ENCODE assay signal across 15 mouse cellular contexts in genomic region chr1:25179860-25180582, GRCm38 (mm10).
DNase-seq lines count a peak whose midpoint lies in the region; ATAC-seq and TF ChIP-seq lines count a peak whose summit lies in the region.
"Had no signal": no experiment of that assay in that cellular context is flagged by ENCODE, and none has a peak within 500 bp of the region (broad histone marks: within the 10 kb centered on the region; RNA-seq: fewer than 3 reads in every experiment).

No protein-coding gene starts in this region.

- WGBS in forebrain, embryonic 15.5 days, result 19% methylated on average over 9 of the region's 9 CpGs
- 20% methylated on average over 9 of the region's 9 CpGs for WGBS in midbrain, embryonic 11.5 days

- DNase-seq in frontal cortex, adult 2 months (ENCODE audit: extremely low spot score in 1 of 2, low spot score in 1 of 2), result peak; percentile 57 to 65
- DNase-seq in frontal cortex, postnatal 14 days (ENCODE audit: low spot score in 2 of 2), result no peak
- peak; percentile 90 for DNase-seq in brain, embryonic 14.5 days (ENCODE audit: low read depth)
- peak; percentile 90 for DNase-seq in midbrain, embryonic 11.5 days (ENCODE audit: low spot score, missing footprints)
- no peak for DNase-seq in heart, adult 11 months
- no peak for DNase-seq in heart, postnatal 4 days
- no peak for DNase-seq in layer of hippocampus, adult 8-10 months (ENCODE audit: low spot score in 2 of 2)
- DNase-seq: adrenal gland, postnatal 14 days; embryo, embryonic 11 days; heart, postnatal 10 days; kidney, postnatal 10 days; liver; lung, postnatal 36 days had no signal

- no peak overlapping the region for H3K9ac ChIP-seq in forebrain, embryonic 15.5 days (replicated peaks)
- no peak overlapping the region for H3K9ac ChIP-seq in midbrain, embryonic 11.5 days (ENCODE audit: low read length)
- H3K9ac ChIP-seq: neural tube, embryonic 12.5 days had no signal

- no peaks in the 10 kb centered on the region for H3K9me3 ChIP-seq in forebrain, embryonic 15.5 days
- no peaks in the 10 kb centered on the region for H3K9me3 ChIP-seq in midbrain, embryonic 11.5 days (ENCODE audit: control insufficient read depth, low read length)
- H3K9me3 ChIP-seq: neural tube, embryonic 12.5 days had no signal

- H3K4me1 ChIP-seq in forebrain, embryonic 15.5 days, result peaks cover 24% of the 10 kb centered on the region
- peaks cover 21% of the 10 kb centered on the region for H3K4me1 ChIP-seq in midbrain, embryonic 11.5 days (ENCODE audit: control insufficient read depth, insufficient read depth, low read length)

- H3K4me2 ChIP-seq in forebrain, embryonic 15.5 days (replicated peaks), result no peak overlapping the region; the same call in 1 of the 2 replicates
- H3K4me2 ChIP-seq in midbrain, embryonic 11.5 days, result no peak overlapping the region
- H3K4me2 ChIP-seq: neural tube, embryonic 12.5 days had no signal

- H3K36me3 ChIP-seq in forebrain, embryonic 15.5 days, result no peaks in the 10 kb centered on the region
- no peaks in the 10 kb centered on the region for H3K36me3 ChIP-seq in midbrain, embryonic 11.5 days (ENCODE audit: control insufficient read depth, insufficient read depth, low read length)
- H3K36me3 ChIP-seq: neural tube, embryonic 12.5 days had no signal

- no peak for TF ChIP-seq CTCF in brain, embryonic 14.5 days (IDR thresholded peaks at IDR 0.05; ENCODE audit: borderline replicate concordance, extremely low read depth, insufficient read depth, insufficient read length)

- H3K27me3 ChIP-seq in forebrain, embryonic 15.5 days, result no peaks in the 10 kb centered on the region
- H3K27me3 ChIP-seq in midbrain, embryonic 11.5 days (ENCODE audit: control insufficient read depth, insufficient read depth, low read length), result no peaks in the 10 kb centered on the region
- H3K27me3 ChIP-seq: neural tube, embryonic 12.5 days had no signal

- no peak overlapping the region for H3K4me3 ChIP-seq in forebrain, embryonic 15.5 days
- H3K4me3 ChIP-seq in midbrain, embryonic 11.5 days (ENCODE audit: low read depth, low read length), result no peak overlapping the region
- H3K4me3 ChIP-seq: neural tube, embryonic 12.5 days had no signal

- H3K27ac ChIP-seq in forebrain, embryonic 15.5 days (replicated peaks), result peak overlapping the region; percentile 75
- H3K27ac ChIP-seq in midbrain, embryonic 11.5 days (ENCODE audit: low read depth, low read length), result peak overlapping the region; percentile 44; the same call in 1 of the 2 replicates
- H3K27ac ChIP-seq: neural tube, embryonic 12.5 days had no signal

- ATAC-seq in forebrain, embryonic 15.5 days (replicated peaks), result peak; percentile 72
- ATAC-seq in midbrain, embryonic 11.5 days (ENCODE audit: low FRiP score), result peak; percentile 78

- no peak for TF ChIP-seq POLR2A in brain, embryonic 14.5 days (IDR thresholded peaks at IDR 0.05; ENCODE audit: borderline replicate concordance, extremely low read depth, insufficient read depth, insufficient read length, poor library complexity, severe bottlenecking)

Comparison
In these comparisons a context has a peak if more than half of its experiments do, and no peak if none do; other contexts are left out.
1. DNase-seq: peak in frontal cortex, adult 2 months (2 of 2), brain, embryonic 14.5 days (single experiment) and midbrain, embryonic 11.5 days (single experiment); none in frontal cortex, postnatal 14 days (0 of 2), heart, adult 11 months (single experiment), heart, postnatal 4 days (single experiment) and layer of hippocampus, adult 8-10 months (0 of 2).